Mouse (Mus musculus) cerebellum, adult 18-20 months (tissue): ENCODE data around the gene Larp1.

Source experiments
- DNase-seq, 2 experiments: peaks; one replicate each; pipeline ENCODE4 v3.0.0; 2021

The Larp1 gene

GRCm38 (mm10) chr11:58003734-58004133 is 5.1 kb upstream of the Larp1 start:
- DNase-seq, result no peak

GRCm38 (mm10) chr11:58005110-58005509 is 3.8 kb upstream of the Larp1 start:
- no peak for DNase-seq

GRCm38 (mm10) chr11:58008013-58008412 is 851 bp upstream of the Larp1 start:
- no peak for DNase-seq

- DNase-seq, result peak; percentile 85 to 87
Measured at GRCm38 (mm10) chr11:58008437-58009050, 320 bp upstream of the Larp1 start.

- DNase-seq, result peak; percentile 72 to 80
Measured at GRCm38 (mm10) chr11:58009516-58010141, 765 bp downstream of the Larp1 start.

GRCm38 (mm10) chr11:58010226-58010781 is 1.4 kb downstream of the Larp1 start:
- DNase-seq, result no peak

- no peak for DNase-seq
Measured at GRCm38 (mm10) chr11:58010930-58011329, 2.1 kb downstream of the Larp1 start.

GRCm38 (mm10) chr11:58011813-58012212 is 2.9 kb downstream of the Larp1 start:
- DNase-seq, result no peak

- no peak for DNase-seq
Measured at GRCm38 (mm10) chr11:58012674-58013073, 3.8 kb downstream of the Larp1 start.

- DNase-seq, result no peak
Measured at GRCm38 (mm10) chr11:58013100-58013499, 4.2 kb downstream of the Larp1 start.

- DNase-seq, result no peak
Measured at GRCm38 (mm10) chr11:58014604-58015003, 5.7 kb downstream of the Larp1 start.

- no peak for DNase-seq
Measured at GRCm38 (mm10) chr11:58015339-58015738, 6.5 kb downstream of the Larp1 start.

- no peak for DNase-seq
Measured at GRCm38 (mm10) chr11:58016371-58016770, 7.5 kb downstream of the Larp1 start.

GRCm38 (mm10) chr11:58017422-58017821 is 8.6 kb downstream of the Larp1 start:
- no peak for DNase-seq

GRCm38 (mm10) chr11:58018287-58018686 is 9.4 kb downstream of the Larp1 start:
- peak in 1 of 2 experiments; percentile 44 for DNase-seq

GRCm38 (mm10) chr11:58018701-58019100 is 9.8 kb downstream of the Larp1 start:
- no peak for DNase-seq

- DNase-seq, result peak in 1 of 2 experiments; percentile 23
Measured at GRCm38 (mm10) chr11:58021095-58021494, 12.2 kb downstream of the Larp1 start.

- DNase-seq, result no peak
Measured at GRCm38 (mm10) chr11:58021618-58022017, 12.8 kb downstream of the Larp1 start.

- DNase-seq, result no peak
Measured at GRCm38 (mm10) chr11:58024271-58024670, 15.4 kb downstream of the Larp1 start.

- no peak for DNase-seq
Measured at GRCm38 (mm10) chr11:58024671-58025070, 15.8 kb downstream of the Larp1 start.

GRCm38 (mm10) chr11:58025881-58026280 is 17.0 kb downstream of the Larp1 start:
- no peak for DNase-seq

GRCm38 (mm10) chr11:58026337-58026736 is 17.5 kb downstream of the Larp1 start:
- DNase-seq, result no peak

GRCm38 (mm10) chr11:58026860-58027259 is 18.0 kb downstream of the Larp1 start:
- DNase-seq, result no peak

- no peak for DNase-seq
Measured at GRCm38 (mm10) chr11:58028981-58029380, 20.1 kb downstream of the Larp1 start.
